Mouse (Mus musculus): ENCODE data around the gene Hecw2. TPM values are rescaled to one million over a fixed set of nuclear protein-coding genes. Genes with fewer than 3 reads are reported as not detected.

Gene Hecw2
- total RNA-seq, 2 experiments from 2014 or later, result 22.2 to 26.5 TPM

- no peak overlapping the region for H3K4me3 ChIP-seq
- H3K27ac ChIP-seq, result no peak overlapping the region
- no peak for TF ChIP-seq CTCF (conservative IDR thresholded peaks at IDR 0.05)
- no peak for DNase-seq (ENCODE audit: low spot score in 2 of 2)
Observed at GRCm38 (mm10) chr1:54079708-54080107, 115.3 kb downstream of the Hecw2 start.

- DNase-seq (ENCODE audit: low spot score in 2 of 2), result no peak
- H3K4me3 ChIP-seq, result no peak overlapping the region
- H3K27ac ChIP-seq, result no peak overlapping the region
- TF ChIP-seq CTCF (conservative IDR thresholded peaks at IDR 0.05), result no peak
Observed at GRCm38 (mm10) chr1:54074456-54074855, 120.5 kb downstream of the Hecw2 start.

GRCm38 (mm10) chr1:54070121-54070520, 124.8 kb downstream of the Hecw2 start:
- no peak for TF ChIP-seq CTCF (conservative IDR thresholded peaks at IDR 0.05)
- Histone ChIP-seq H3K27ac (no peak overlapping the region), H3K4me3 (no peak overlapping the region)
- no peak for DNase-seq (ENCODE audit: low spot score in 2 of 2)

GRCm38 (mm10) chr1:54068248-54068647, 126.7 kb downstream of the Hecw2 start:
- TF ChIP-seq CTCF (conservative IDR thresholded peaks at IDR 0.05), result no peak
- H3K27ac ChIP-seq, result no peak overlapping the region
- H3K4me3 ChIP-seq, result no peak overlapping the region
- DNase-seq (ENCODE audit: low spot score in 2 of 2), result no peak

GRCm38 (mm10) chr1:54065434-54065833, 129.5 kb downstream of the Hecw2 start:
- Histone ChIP-seq H3K27ac (peak overlapping the region; percentile 33; the same call in 1 of the 2 replicates), H3K4me3 (no peak overlapping the region)
- DNase-seq (ENCODE audit: low spot score in 2 of 2), result peak; percentile 67 to 85
- no peak for TF ChIP-seq CTCF (conservative IDR thresholded peaks at IDR 0.05)

- Histone ChIP-seq H3K27ac (no peak overlapping the region), H3K4me3 (no peak overlapping the region)
- no peak for DNase-seq (ENCODE audit: low spot score in 2 of 2)
- no peak for TF ChIP-seq CTCF (conservative IDR thresholded peaks at IDR 0.05)
Observed at GRCm38 (mm10) chr1:54061078-54061477, 133.9 kb downstream of the Hecw2 start.

GRCm38 (mm10) chr1:54059731-54060130, 135.2 kb downstream of the Hecw2 start:
- Histone ChIP-seq H3K27ac (no peak overlapping the region), H3K4me3 (no peak overlapping the region)
- TF ChIP-seq CTCF (conservative IDR thresholded peaks at IDR 0.05), result no peak
- DNase-seq (ENCODE audit: low spot score in 2 of 2), result no peak

GRCm38 (mm10) chr1:54052771-54053170, 142.2 kb downstream of the Hecw2 start:
- H3K27ac ChIP-seq, result no peak overlapping the region
- TF ChIP-seq CTCF (conservative IDR thresholded peaks at IDR 0.05), result no peak
- H3K4me3 ChIP-seq, result no peak overlapping the region
- no peak for DNase-seq (ENCODE audit: low spot score in 2 of 2)

- no peak for TF ChIP-seq CTCF (conservative IDR thresholded peaks at IDR 0.05)
- no peak for DNase-seq (ENCODE audit: low spot score in 2 of 2)
- Histone ChIP-seq H3K4me3 (no peak overlapping the region), H3K27ac (no peak overlapping the region)
Observed at GRCm38 (mm10) chr1:54046923-54047322, 148.0 kb downstream of the Hecw2 start.

GRCm38 (mm10) chr1:54039062-54039461, 155.9 kb downstream of the Hecw2 start:
- Histone ChIP-seq H3K4me3 (no peak overlapping the region), H3K27ac (no peak overlapping the region)
- DNase-seq (ENCODE audit: low spot score in 2 of 2), result peak; percentile 34 to 51
- TF ChIP-seq CTCF (conservative IDR thresholded peaks at IDR 0.05), result peak; percentile 89

- no peak overlapping the region for H3K4me3 ChIP-seq
- no peak for DNase-seq (ENCODE audit: low spot score in 2 of 2)
- no peak overlapping the region for H3K27ac ChIP-seq
- TF ChIP-seq CTCF (conservative IDR thresholded peaks at IDR 0.05), result no peak
Observed at GRCm38 (mm10) chr1:54017686-54018085, 177.3 kb downstream of the Hecw2 start.

- Histone ChIP-seq H3K27ac (no peak overlapping the region), H3K4me3 (no peak overlapping the region)
- no peak for DNase-seq (ENCODE audit: low spot score in 2 of 2)
- no peak for TF ChIP-seq CTCF (conservative IDR thresholded peaks at IDR 0.05)
Observed at GRCm38 (mm10) chr1:54015739-54016138, 179.2 kb downstream of the Hecw2 start.

GRCm38 (mm10) chr1:54012414-54012813, 182.6 kb downstream of the Hecw2 start:
- TF ChIP-seq CTCF (conservative IDR thresholded peaks at IDR 0.05), result no peak
- no peak overlapping the region for H3K27ac ChIP-seq
- no peak overlapping the region for H3K4me3 ChIP-seq
- no peak for DNase-seq (ENCODE audit: low spot score in 2 of 2)

- Histone ChIP-seq H3K4me3 (no peak overlapping the region), H3K27ac (no peak overlapping the region)
- TF ChIP-seq CTCF (conservative IDR thresholded peaks at IDR 0.05), result no peak
- no peak for DNase-seq (ENCODE audit: low spot score in 2 of 2)
Observed at GRCm38 (mm10) chr1:54009418-54010064, 185.4 kb downstream of the Hecw2 start.
